Mouse (Mus musculus) liver, embryonic 15.5 days (tissue): Measurements from ENCODE around the gene Iqschfp. TPM values are rescaled to one million over a fixed set of nuclear protein-coding genes. Genes with fewer than 3 reads are reported as not detected.

Source experiments
- ATAC-seq: fragments of 200-750 bp; cut with Nextera tagmentation; 2 replicates; pipeline ENCODE4 v1.8.0; 2017; ENCODE audit warnings: moderate number of reproducible peaks, mild to moderate bottlenecking, moderate library complexity; ENCODE audit not compliant: insufficient read depth
- H3K27ac ChIP-seq: fragments of 300-500 bp; sonication (generic); replicated peaks from 2 replicates; pipeline ENCODE4 v1.5.1; 2015; ENCODE audit warnings: mild to moderate bottlenecking, inconsistent platforms
- H3K27me3 ChIP-seq: fragments of 300-500 bp; sonication (generic); 2 replicates; pipeline ENCODE4 v1.6.1; 2015; ENCODE audit warnings: mild to moderate bottlenecking, inconsistent platforms
- H3K36me3 ChIP-seq: fragments of 300-500 bp; sonication (generic); replicated peaks from 2 replicates; pipeline ENCODE4 v1.6.1; 2015; ENCODE audit warnings: moderate library complexity, mild to moderate bottlenecking, inconsistent platforms
- H3K4me1 ChIP-seq: fragments of 300-500 bp; sonication (generic); replicated peaks from 2 replicates; pipeline ENCODE4 v1.6.1; 2015; ENCODE audit warnings: inconsistent platforms
- H3K4me2 ChIP-seq: fragments of 300-500 bp; sonication (generic); 2 replicates; pipeline ENCODE4 v1.6.1; 2015; ENCODE audit warnings: moderate library complexity, mild to moderate bottlenecking, inconsistent platforms
- H3K4me3 ChIP-seq: fragments of 300-500 bp; sonication (generic); replicated peaks from 2 replicates; pipeline ENCODE4 v1.5.1; 2015; ENCODE audit warnings: mild to moderate bottlenecking, inconsistent platforms
- H3K9ac ChIP-seq: fragments of 300-500 bp; sonication (generic); 2 replicates; pipeline ENCODE4 v1.6.1; 2015; ENCODE audit warnings: moderate library complexity, mild to moderate bottlenecking, inconsistent platforms
- H3K9me3 ChIP-seq: fragments of 300-500 bp; sonication (generic); replicated peaks from 2 replicates; pipeline ENCODE4 v1.6.1; 2016; ENCODE audit warnings: inconsistent platforms
- WGBS: fragments of 180-500 bp; shearing (Covaris S2); methylation state at CpG from one replicate; pipeline ENCODE4 v1.1.7; 2015; ENCODE audit warnings: mixed read lengths; ENCODE audit not compliant: insufficient replicate concordance; 5-methylcytosine and 5-hydroxymethylcytosine counted together
- polyA plus RNA-seq: library from polyadenylated mRNA; unstranded; fragments of >200 nt; fragmentation: Nextera tagmentation; extraction: Ambion mirVana; gene quantifications from 2 replicates; pipeline ENCODE4 v1.2.1, GENCODE M21; 2015

The Iqschfp gene
- polyA plus RNA-seq, 1 experiment from 2014 or later, result not detected

DNA sequence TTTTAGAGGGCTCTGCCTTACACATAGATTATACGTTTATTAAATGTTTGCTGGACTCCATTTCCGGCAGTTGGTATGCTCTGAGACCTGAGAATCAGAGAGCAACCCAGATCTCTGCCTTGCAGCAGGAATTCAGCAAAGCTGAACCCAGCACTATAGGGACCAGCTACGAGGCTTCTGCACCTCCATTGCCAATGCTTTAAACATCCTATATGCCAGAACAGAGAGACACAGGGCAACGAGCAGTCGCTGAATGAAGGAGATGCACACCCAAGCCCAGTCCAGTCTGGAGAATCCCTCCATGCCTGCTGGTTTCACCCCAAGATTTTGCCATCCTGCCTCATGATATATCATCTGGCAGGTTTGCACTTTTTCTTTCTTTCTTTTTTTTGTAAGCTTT, 684.9 kb downstream of the Iqschfp start:
- Histone ChIP-seq H3K36me3 (no peaks in the 10 kb centered on the region), H3K4me2 (no peak overlapping the region), H3K27ac (no peak overlapping the region), H3K9me3 (no peaks in the 10 kb centered on the region), H3K4me3 (no peak overlapping the region), H3K9ac (no peak overlapping the region), H3K27me3 (no peaks in the 10 kb centered on the region), H3K4me1 (peaks cover 7% of the 10 kb centered on the region; the same call in 1 of the 2 replicates)
- WGBS, result 59% methylated on average over 5 of the region's 5 CpGs
- ATAC-seq, result no peak

DNA sequence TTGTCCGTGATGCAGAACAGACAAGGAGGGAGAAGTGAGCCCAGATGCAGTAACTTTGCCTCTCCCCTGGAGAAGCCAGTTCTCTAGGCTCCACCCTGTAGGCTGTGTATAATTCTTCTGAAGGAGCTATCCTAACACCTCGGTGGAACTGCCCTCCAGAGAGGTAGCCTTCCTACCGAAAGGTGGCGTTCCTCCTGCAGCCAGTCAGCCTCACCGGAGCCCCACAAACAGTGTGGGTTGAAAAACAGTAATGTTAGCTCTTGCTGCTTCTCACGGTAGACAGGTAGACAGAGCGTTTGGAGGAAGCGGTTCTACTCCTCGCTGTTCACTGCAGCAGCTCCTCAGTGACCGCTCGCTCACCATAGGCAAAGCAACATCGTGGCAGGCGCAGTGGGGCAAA, 689.6 kb downstream of the Iqschfp start:
- Histone ChIP-seq H3K9ac (no peak overlapping the region), H3K4me1 (no peaks in the 10 kb centered on the region; the same call in 1 of the 2 replicates), H3K4me2 (peak overlapping the region; percentile 5; the same call in 1 of the 2 replicates), H3K4me3 (no peak overlapping the region), H3K36me3 (no peaks in the 10 kb centered on the region), H3K27ac (no peak overlapping the region), H3K9me3 (no peaks in the 10 kb centered on the region), H3K27me3 (no peaks in the 10 kb centered on the region)
- ATAC-seq, result no peak
- 56% methylated on average over 13 of the region's 13 CpGs for WGBS

DNA sequence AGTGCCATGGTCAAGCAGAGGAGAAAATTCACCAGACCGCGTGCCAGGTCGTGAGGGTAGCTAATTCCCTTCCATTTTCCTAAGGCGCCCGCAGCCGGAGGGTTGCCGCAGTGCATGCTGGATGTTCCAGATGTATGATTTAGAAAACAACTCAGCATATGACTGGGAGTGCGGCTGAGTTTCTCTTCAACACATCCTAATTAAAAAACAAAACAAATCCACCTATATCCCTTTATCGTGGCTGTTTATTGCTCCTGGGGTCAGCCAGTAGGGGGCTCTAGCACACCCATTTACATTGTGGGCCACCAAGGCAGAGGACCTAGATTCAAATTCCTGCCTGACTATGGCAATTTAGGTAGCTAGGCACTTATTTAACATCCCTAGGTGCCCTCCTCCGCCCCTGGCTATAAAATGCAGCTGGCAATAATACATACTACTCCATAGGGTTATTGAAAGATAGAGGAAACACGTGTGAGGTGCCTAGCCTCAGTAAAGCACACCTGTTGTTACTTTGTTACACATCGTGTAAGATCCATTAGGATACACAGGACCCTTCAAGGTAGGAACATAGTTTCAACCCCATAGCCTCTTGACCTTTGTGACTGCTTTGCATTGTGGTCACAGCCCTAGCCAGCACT, 690.2 kb downstream of the Iqschfp start:
- H3K9me3 ChIP-seq, result no peaks in the 10 kb centered on the region
- no peaks in the 10 kb centered on the region for H3K36me3 ChIP-seq
- H3K27ac ChIP-seq, result no peak overlapping the region
- H3K4me1 ChIP-seq, result no peaks in the 10 kb centered on the region; the same call in 1 of the 2 replicates
- no peak overlapping the region for H3K4me3 ChIP-seq
- 65% methylated on average over 12 of the region's 12 CpGs for whole genome bisulfite sequencing
- no peaks in the 10 kb centered on the region for H3K27me3 ChIP-seq
- no peak overlapping the region for H3K9ac ChIP-seq
- ATAC-seq, result no peak
- H3K4me2 ChIP-seq, result peak overlapping the region; percentile 5; the same call in 1 of the 2 replicates

DNA sequence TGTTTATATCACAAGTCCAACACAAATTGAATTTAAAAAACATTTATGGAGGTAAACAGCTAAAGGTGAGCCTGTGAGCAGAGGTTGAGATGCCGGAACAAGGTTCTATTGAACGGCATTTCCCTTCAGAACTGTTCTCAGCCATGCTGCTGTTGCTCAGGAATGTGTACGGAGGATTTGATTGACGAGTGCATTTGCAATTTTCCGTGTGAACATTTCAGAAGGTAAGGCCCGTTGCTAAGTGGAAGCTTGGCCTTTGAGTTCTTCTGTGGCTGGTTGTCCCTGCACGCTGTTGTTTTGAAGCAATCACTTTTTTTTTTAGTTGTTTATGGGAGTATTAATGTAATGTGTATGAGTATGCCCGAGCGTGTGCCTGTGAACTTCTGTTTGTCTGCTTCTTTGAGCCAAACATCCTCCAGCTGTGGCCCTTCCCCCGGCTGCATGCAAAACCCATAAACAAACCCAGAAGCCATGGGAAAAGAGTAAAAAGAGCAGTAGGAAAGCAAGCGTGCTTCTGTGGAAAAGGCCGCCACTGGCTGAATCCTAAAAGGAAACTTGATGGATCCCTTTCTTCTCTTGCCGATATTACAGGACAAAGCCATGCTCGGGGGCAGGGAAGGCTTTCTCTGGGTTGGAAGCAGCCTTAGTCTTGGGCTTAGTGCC, 691.1 kb downstream of the Iqschfp start:
- Histone ChIP-seq H3K4me1 (no peaks in the 10 kb centered on the region; the same call in 1 of the 2 replicates), H3K4me2 (no peak overlapping the region), H3K9me3 (no peaks in the 10 kb centered on the region), H3K36me3 (no peaks in the 10 kb centered on the region), H3K27me3 (no peaks in the 10 kb centered on the region), H3K9ac (no peak overlapping the region), H3K27ac (no peak overlapping the region), H3K4me3 (no peak overlapping the region)
- ATAC-seq, result no peak
- WGBS, result 44% methylated on average over 14 of the region's 14 CpGs

DNA sequence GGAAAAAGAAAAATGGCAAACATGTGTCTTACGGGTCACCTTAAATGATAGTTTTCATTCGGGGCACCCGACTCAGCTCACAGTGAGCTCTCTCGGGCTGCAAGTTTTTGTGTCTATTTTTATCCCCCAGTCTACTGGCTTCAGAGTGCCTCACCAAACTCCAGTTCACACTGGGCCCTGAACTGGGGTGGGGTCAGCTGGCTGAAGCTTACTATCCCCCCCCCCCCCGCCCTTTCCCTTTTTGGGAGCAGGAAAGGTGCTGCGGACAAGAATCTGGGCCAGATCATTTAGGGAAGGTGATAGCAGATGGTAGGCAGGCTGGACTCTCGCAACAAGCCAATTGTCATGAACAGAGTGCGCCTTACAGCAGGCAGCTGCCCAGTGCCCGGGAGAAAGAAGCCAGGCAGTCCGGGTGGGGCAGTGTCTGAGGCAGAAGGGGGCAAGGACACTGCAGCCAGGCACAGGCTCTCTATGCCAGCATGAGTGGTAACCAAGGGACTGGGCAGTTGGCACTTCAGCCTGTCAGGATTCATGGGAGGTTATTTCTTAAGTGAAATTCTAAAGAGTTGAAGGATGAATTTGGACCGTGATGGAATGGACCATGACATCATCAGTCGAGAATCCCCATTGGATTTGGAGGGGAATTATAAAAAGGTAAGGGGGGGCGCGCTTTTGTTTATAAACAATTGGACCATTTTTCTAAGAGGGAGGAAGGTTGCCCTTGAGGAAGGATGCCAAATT, 691.9 kb downstream of the Iqschfp start:
- Histone ChIP-seq H3K27me3 (no peaks in the 10 kb centered on the region), H3K36me3 (no peaks in the 10 kb centered on the region), H3K9ac (no peak overlapping the region), H3K27ac (no peak overlapping the region), H3K9me3 (no peaks in the 10 kb centered on the region), H3K4me3 (no peak overlapping the region), H3K4me2 (no peak overlapping the region), H3K4me1 (no peaks in the 10 kb centered on the region; the same call in 1 of the 2 replicates)
- no peak for ATAC-seq
- WGBS, result 65% methylated on average over 14 of the region's 14 CpGs

DNA sequence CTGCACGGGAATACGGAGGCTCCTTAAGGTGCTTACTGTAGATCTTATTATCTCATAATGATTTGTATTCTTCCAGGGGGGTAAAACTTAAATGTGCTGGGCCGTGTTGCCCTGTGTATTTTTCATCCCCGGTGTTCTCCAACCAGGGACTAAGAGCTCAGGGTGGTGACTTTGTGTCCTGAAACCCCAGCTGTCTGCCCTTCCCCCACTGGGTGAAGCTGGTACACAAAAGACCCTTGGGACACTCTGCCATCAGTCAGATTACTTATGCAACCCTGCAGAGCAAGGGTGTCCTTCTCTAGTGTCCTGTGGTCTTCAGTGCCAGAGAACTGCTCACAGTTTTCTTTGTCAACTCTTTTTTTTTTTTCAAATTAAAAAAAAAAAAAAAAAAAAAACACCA, 693.2 kb downstream of the Iqschfp start:
- no peak for ATAC-seq
- Histone ChIP-seq H3K4me2 (no peak overlapping the region), H3K36me3 (no peaks in the 10 kb centered on the region), H3K4me3 (no peak overlapping the region), H3K4me1 (no peaks in the 10 kb centered on the region; the same call in 1 of the 2 replicates), H3K27me3 (no peaks in the 10 kb centered on the region), H3K27ac (no peak overlapping the region), H3K9ac (no peak overlapping the region), H3K9me3 (no peaks in the 10 kb centered on the region)
- WGBS, result 77% methylated on average over 4 of the region's 4 CpGs

DNA sequence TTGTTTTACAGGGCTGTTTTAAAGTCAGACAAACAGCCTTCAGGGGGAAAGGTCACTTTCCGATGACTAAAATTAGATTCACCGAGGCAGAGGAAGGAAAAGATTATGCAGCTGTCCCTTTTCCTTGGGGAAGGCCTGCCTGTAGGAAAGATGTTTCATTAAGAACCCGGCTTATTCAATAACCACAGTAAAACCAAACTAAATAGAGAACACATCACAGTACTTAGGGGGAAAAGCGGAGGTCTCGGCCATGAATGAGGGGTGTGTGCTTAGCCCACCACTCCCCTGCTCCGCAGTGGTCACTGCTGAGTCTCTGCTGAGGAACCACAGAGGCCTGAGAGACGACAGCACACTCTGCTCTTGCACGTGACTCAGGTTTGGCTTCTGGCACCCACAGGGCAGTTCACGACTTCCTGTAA, 694.6 kb downstream of the Iqschfp start:
- no peaks in the 10 kb centered on the region for H3K27me3 ChIP-seq
- no peak overlapping the region for H3K4me3 ChIP-seq
- H3K9me3 ChIP-seq, result no peaks in the 10 kb centered on the region
- H3K36me3 ChIP-seq, result no peaks in the 10 kb centered on the region
- no peak overlapping the region for H3K4me2 ChIP-seq
- no peak overlapping the region for H3K27ac ChIP-seq
- 35% methylated on average over 9 of the region's 9 CpGs for WGBS
- no peak for ATAC-seq
- H3K9ac ChIP-seq, result no peak overlapping the region
- no peaks in the 10 kb centered on the region; the same call in 1 of the 2 replicates for H3K4me1 ChIP-seq

DNA sequence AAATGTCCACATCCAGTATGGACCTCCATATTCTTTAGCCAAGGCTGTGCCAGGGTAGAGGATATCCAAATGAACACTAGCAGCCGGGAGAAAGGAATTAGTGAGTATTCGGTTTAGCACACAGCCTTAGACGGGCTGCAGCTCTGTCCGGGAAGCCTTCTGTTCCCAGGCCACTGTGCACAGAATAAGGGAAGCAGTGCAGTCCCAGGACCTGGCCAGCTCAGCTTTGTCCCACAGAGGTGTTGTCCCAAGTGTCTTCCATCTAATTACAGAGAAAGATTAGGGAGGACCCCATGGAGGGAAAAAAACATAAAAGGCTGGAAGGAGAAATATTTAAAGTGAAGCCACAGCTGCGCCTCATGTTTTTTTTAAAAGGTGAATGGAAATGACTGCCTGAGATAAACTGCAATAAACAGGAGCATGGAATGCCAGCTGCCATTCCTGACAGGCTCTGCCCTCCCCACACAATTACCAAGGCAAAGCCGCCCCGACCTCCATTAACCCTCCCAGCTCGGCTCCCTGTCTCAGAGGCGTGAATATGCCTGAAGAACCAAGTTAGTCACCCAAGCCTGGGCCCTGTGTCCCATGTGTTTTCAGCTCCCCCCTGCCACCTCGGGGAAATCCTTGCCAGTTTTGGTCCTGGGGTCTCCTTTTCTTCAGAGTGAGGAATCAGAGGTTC, 695.7 kb downstream of the Iqschfp start:
- WGBS, result 63% methylated on average over 10 of the region's 10 CpGs
- Histone ChIP-seq H3K27ac (no peak overlapping the region), H3K4me2 (no peak overlapping the region), H3K36me3 (no peaks in the 10 kb centered on the region), H3K4me3 (no peak overlapping the region), H3K27me3 (no peaks in the 10 kb centered on the region), H3K4me1 (no peaks in the 10 kb centered on the region; the same call in none of the 2 replicates), H3K9me3 (no peaks in the 10 kb centered on the region), H3K9ac (no peak overlapping the region)
- ATAC-seq, result no peak

DNA sequence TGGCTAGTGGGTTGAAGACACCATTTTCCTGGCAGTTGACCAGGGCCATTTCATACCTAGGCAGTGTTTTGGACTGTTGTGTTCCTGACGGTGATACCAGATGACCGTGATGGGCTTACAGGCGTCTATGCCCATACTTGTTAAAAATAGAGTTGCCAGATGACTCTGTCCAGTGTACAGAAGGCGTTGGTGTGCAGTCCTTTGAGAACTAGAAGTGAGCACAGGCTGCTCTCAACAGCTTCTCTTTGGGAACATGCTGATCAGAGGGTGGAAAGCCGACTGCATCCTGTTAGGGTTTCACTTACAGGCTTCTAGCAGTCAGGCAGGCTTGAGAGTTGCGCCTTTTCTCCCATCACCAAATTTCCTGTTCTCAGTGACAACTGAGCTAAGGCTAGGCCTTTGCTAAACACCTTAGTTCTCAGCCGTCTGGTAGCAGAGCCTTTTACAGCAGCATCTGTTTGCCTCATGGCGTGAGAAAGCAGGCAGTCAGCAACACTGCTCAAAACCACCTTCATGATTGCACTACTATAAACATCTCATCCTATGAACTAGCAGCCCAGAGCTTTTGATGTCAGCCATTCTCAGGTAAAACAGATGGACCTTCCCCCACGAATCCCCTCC, 697.3 kb downstream of the Iqschfp start:
- no peaks in the 10 kb centered on the region for H3K36me3 ChIP-seq
- H3K27ac ChIP-seq, result no peak overlapping the region
- 58% methylated on average over 9 of the region's 9 CpGs for WGBS
- no peak overlapping the region for H3K9ac ChIP-seq
- peaks cover 2% of the 10 kb centered on the region; the same call in 1 of the 2 replicates for H3K4me1 ChIP-seq
- no peak overlapping the region for H3K4me3 ChIP-seq
- no peaks in the 10 kb centered on the region for H3K27me3 ChIP-seq
- no peaks in the 10 kb centered on the region for H3K9me3 ChIP-seq
- no peak overlapping the region for H3K4me2 ChIP-seq
- no peak for ATAC-seq

DNA sequence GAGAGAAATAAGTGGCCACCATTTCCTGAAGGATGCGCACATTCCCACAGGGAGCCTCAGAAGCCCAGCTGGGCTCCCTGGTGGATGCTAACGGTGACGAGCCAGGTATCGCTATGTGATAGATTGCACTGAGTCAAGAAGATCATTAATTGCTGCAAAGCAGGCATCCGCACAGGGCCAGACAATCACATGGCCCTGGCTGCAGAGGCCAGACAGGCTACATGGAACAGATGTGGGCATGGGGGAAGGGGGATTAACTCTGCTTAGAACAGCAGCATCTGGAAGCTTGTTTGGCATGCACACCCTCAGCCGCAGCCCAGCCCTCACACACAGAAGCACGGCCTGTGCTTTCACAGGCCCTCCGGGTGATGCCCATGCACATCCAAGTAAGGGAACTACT, 698.4 kb downstream of the Iqschfp start:
- no peak overlapping the region for H3K4me2 ChIP-seq
- H3K4me3 ChIP-seq, result no peak overlapping the region
- H3K36me3 ChIP-seq, result no peaks in the 10 kb centered on the region
- no peaks in the 10 kb centered on the region for H3K27me3 ChIP-seq
- ATAC-seq, result no peak
- peaks cover 2% of the 10 kb centered on the region; the same call in 1 of the 2 replicates for H3K4me1 ChIP-seq
- WGBS, result 70% methylated on average over 8 of the region's 8 CpGs
- no peak overlapping the region for H3K27ac ChIP-seq
- no peak overlapping the region for H3K9ac ChIP-seq
- no peaks in the 10 kb centered on the region for H3K9me3 ChIP-seq
